Mouse (Mus musculus) embryonic fibroblast, embryonic 13.5 days (primary cell): Measurements from ENCODE around the gene Gm9857.

Experiments used
- CTCF ChIP-seq: IDR thresholded peaks from 2 replicates; pipeline ENCODE4 v1.5.1; 2011; ENCODE audit warnings: mild to moderate bottlenecking, control low read depth, low read length, moderate library complexity, borderline replicate concordance; ENCODE audit not compliant: insufficient read depth
- POLR2A ChIP-seq: IDR thresholded peaks from 2 replicates; pipeline ENCODE4 v1.6.1; 2011; ENCODE audit warnings: low read depth, mild to moderate bottlenecking, control low read depth, low read length, moderate library complexity

DNA sequence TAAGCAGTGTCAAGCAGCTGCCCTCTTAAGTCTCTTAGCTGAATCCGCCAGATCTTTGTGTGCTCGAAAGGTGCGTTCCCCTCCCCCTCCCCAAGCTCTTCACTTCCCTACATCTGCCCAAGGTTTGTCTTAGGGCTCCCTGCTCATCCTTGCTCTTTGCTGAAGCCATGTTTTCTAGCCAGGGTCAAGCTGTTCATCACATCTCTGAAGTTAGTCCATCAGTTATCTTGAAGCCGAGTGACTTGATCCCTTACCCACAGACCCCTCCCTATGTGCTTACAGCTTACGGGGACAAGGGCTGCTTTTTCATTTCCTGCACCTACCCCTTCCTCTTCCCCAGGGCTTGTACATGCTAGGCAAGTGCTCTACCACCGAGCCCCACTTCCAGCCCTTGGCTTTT, 21.4 kb upstream of the Gm9857 start:
- TF ChIP-seq POLR2A: no peak
- TF ChIP-seq CTCF: no peak
